In genomic region chr19:23351808-23352491, GRCm38 (mm10) we compare ENCODE assay signal across 14 mouse cellular contexts.
DNase-seq lines count a peak whose midpoint lies in the region; ATAC-seq and TF ChIP-seq lines count a peak whose summit lies in the region.
"Had no signal": no experiment of that assay in that cellular context is flagged by ENCODE, and none has a peak within 500 bp of the region (broad histone marks: within the 10 kb centered on the region; RNA-seq: fewer than 3 reads in every experiment).

No protein-coding gene starts in this region.

- no peak overlapping the region for H3K27ac ChIP-seq in liver, postnatal 0 days (ENCODE audit: low read depth)
- H3K27ac ChIP-seq in heart, postnatal 0 days (ENCODE audit: low read depth) = peak overlapping the region; percentile 34; the same call in 1 of the 2 replicates
- 0 out of 2 replicates have a peak overlapping the region, but pooled peaks have one; percentile 31 for H3K27ac ChIP-seq in stomach, embryonic 15.5 days
- H3K27ac ChIP-seq: neural tube, embryonic 12.5 days had no signal

- H3K4me2 ChIP-seq in liver, postnatal 0 days (ENCODE audit: low read depth, low read length) = no peak overlapping the region
- no peak overlapping the region for H3K4me2 ChIP-seq in heart, postnatal 0 days (ENCODE audit: low read depth, low read length)
- H3K4me2 ChIP-seq in stomach, embryonic 15.5 days = no peak overlapping the region
- H3K4me2 ChIP-seq: midbrain, embryonic 11.5 days; neural tube, embryonic 12.5 days had no signal

- DNase-seq in liver, postnatal 0 days = peak; percentile 14
- no peak for DNase-seq in liver
- no peak for DNase-seq in heart, postnatal 0 days (ENCODE audit: low spot score)
- DNase-seq in kidney, postnatal 25 days = peak; percentile 26 to 50
- DNase-seq in frontal cortex, adult 2 months (ENCODE audit: extremely low spot score in 1 of 2, low spot score in 1 of 2) = no peak
- DNase-seq in layer of hippocampus, adult 9-10 months (ENCODE audit: low spot score) = no peak
- DNase-seq: adrenal gland, adult 2 months; cerebellum, adult 11-12 months; gastrocnemius, postnatal 25 days; thymus, postnatal 4 days had no signal

- H3K9ac ChIP-seq in liver, postnatal 0 days (replicated peaks) = no peak overlapping the region
- no peak overlapping the region for H3K9ac ChIP-seq in heart, postnatal 0 days (replicated peaks; ENCODE audit: low read depth, low read length)
- H3K9ac ChIP-seq in stomach, embryonic 15.5 days = no peak overlapping the region
- H3K9ac ChIP-seq: neural tube, embryonic 12.5 days had no signal

- no peaks in the 10 kb centered on the region for H3K4me1 ChIP-seq in liver, postnatal 0 days (ENCODE audit: insufficient read depth)
- no peaks in the 10 kb centered on the region for H3K4me1 ChIP-seq in heart, postnatal 0 days (ENCODE audit: control insufficient read depth, insufficient read depth)
- H3K4me1 ChIP-seq in stomach, embryonic 15.5 days = peaks cover 9% of the 10 kb centered on the region; the same call in 1 of the 2 replicates
- H3K4me1 ChIP-seq: neural tube, embryonic 12.5 days had no signal

- no peaks in the 10 kb centered on the region for H3K27me3 ChIP-seq in liver, postnatal 0 days (ENCODE audit: insufficient read depth, low read length)
- no peaks in the 10 kb centered on the region for H3K27me3 ChIP-seq in heart, postnatal 0 days (ENCODE audit: control insufficient read depth, insufficient read depth, low read length)
- no peaks in the 10 kb centered on the region for H3K27me3 ChIP-seq in stomach, embryonic 15.5 days (replicated peaks)
- H3K27me3 ChIP-seq: neural tube, embryonic 12.5 days had no signal

- no peak overlapping the region for H3K4me3 ChIP-seq in liver, postnatal 0 days (ENCODE audit: low read depth, low read length)
- no peak overlapping the region for H3K4me3 ChIP-seq in heart, postnatal 0 days (ENCODE audit: low read depth, low read length)
- no peak overlapping the region for H3K4me3 ChIP-seq in stomach, embryonic 15.5 days (replicated peaks)
- H3K4me3 ChIP-seq: neural tube, embryonic 12.5 days had no signal

- no peaks in the 10 kb centered on the region for H3K36me3 ChIP-seq in liver, postnatal 0 days (replicated peaks; ENCODE audit: insufficient read depth, low read length)
- H3K36me3 ChIP-seq in heart, postnatal 0 days (replicated peaks; ENCODE audit: control insufficient read depth, insufficient read depth, low read length) = no peaks in the 10 kb centered on the region
- H3K36me3 ChIP-seq in stomach, embryonic 15.5 days = no peaks in the 10 kb centered on the region
- H3K36me3 ChIP-seq: G1E; neural tube, embryonic 12.5 days had no signal

- no peak for TF ChIP-seq CTCF in liver, postnatal 0 days (IDR thresholded peaks at IDR 0.05; ENCODE audit: low read depth)
- TF ChIP-seq CTCF in heart, postnatal 0 days (IDR thresholded peaks at IDR 0.05; ENCODE audit: low read depth) = no peak

- no peak for TF ChIP-seq EP300 in liver, postnatal 0 days (IDR thresholded peaks at IDR 0.05; ENCODE audit: low read depth)
- no peak for TF ChIP-seq EP300 in heart, postnatal 0 days (IDR thresholded peaks at IDR 0.05; ENCODE audit: low read depth)

- 74% methylated on average over 13 of the region's 13 CpGs for WGBS in liver, postnatal 0 days (ENCODE audit: insufficient replicate concordance)
- WGBS in heart, postnatal 0 days = 69% methylated on average over 13 of the region's 13 CpGs
- 47% methylated on average over 13 of the region's 13 CpGs for WGBS in stomach, embryonic 15.5 days

- H3K9me3 ChIP-seq in liver, postnatal 0 days (ENCODE audit: low read length) = no peaks in the 10 kb centered on the region
- H3K9me3 ChIP-seq in heart, postnatal 0 days (replicated peaks; ENCODE audit: control insufficient read depth, low read length) = no peaks in the 10 kb centered on the region
- H3K9me3 ChIP-seq in stomach, embryonic 15.5 days = no peaks in the 10 kb centered on the region
- H3K9me3 ChIP-seq: G1E; neural tube, embryonic 12.5 days had no signal

- ATAC-seq in liver, postnatal 0 days = no peak
- peak; percentile 58; the same call in 1 of the 2 replicates for ATAC-seq in heart, postnatal 0 days (ENCODE audit: insufficient read depth, low read depth)
- ATAC-seq in stomach, embryonic 15.5 days (ENCODE audit: insufficient read depth, low FRiP score, low read depth) = 0 out of 2 replicates have a peak, but pooled peaks have one; percentile 32

Comparison
In these comparisons a context has a peak if more than half of its experiments do, and no peak if none do; other contexts are left out.
1. DNase-seq: peak in liver, postnatal 0 days (single experiment) and kidney, postnatal 25 days (2 of 2); none in liver (single experiment), heart, postnatal 0 days (single experiment), frontal cortex, adult 2 months (0 of 2) and layer of hippocampus, adult 9-10 months (single experiment).